Mouse (Mus musculus): ENCODE measurements at regions not wholly inside any gene's neighbourhood (a gene's known extent, or its start where the extent isn't known, plus 50 kb on each side); places are given as distances from the start of the nearest gene placed in this dataset.

- H3K27ac ChIP-seq (replicated peaks; ENCODE audit: low read depth, low read length), result no peak overlapping the region
- DNase-seq (ENCODE audit: low spot score) (no peak), ATAC-seq (replicated peaks; ENCODE audit: insufficient number of reproducible peaks, low FRiP score, low TSS enrichment, low read depth) (no peak)
- H3K4me2 ChIP-seq (ENCODE audit: low read depth, low read length), result no peak overlapping the region
- 84% methylated on average over 3 of the region's 3 CpGs for WGBS
- no peak overlapping the region for H3K4me3 ChIP-seq (ENCODE audit: low read depth, low read length)
- H3K27me3 ChIP-seq (ENCODE audit: control insufficient read depth, insufficient read depth, low read length), result no peaks in the 10 kb centered on the region
- H3K4me1 ChIP-seq (ENCODE audit: control insufficient read depth, insufficient read depth, low read length), result no peaks in the 10 kb centered on the region
- H3K9ac ChIP-seq (replicated peaks; ENCODE audit: low read length), result no peak overlapping the region
- H3K36me3 ChIP-seq (replicated peaks; ENCODE audit: control insufficient read depth, insufficient read depth, low read depth, low read length), result no peaks in the 10 kb centered on the region
- no peaks in the 10 kb centered on the region for H3K9me3 ChIP-seq (replicated peaks; ENCODE audit: control insufficient read depth, low read length)
Observed at GRCm38 (mm10) chr3:17318450-17318849, 629.8 kb upstream of the Cypt12 start.

- no peaks in the 10 kb centered on the region for H3K27me3 ChIP-seq (ENCODE audit: control insufficient read depth, insufficient read depth, low read length)
- no peaks in the 10 kb centered on the region for H3K9me3 ChIP-seq (replicated peaks; ENCODE audit: control insufficient read depth, low read length)
- 8% methylated on average over 9 of the region's 9 CpGs for WGBS
- peak; percentile 58 for DNase-seq (ENCODE audit: low spot score)
- H3K4me3 ChIP-seq (ENCODE audit: low read depth, low read length), result no peak overlapping the region
- ATAC-seq (replicated peaks; ENCODE audit: insufficient number of reproducible peaks, low FRiP score, low TSS enrichment, low read depth), result peak; percentile 73; the same call in 1 of the 2 replicates
- no peak overlapping the region for H3K9ac ChIP-seq (replicated peaks; ENCODE audit: low read length)
- H3K36me3 ChIP-seq (replicated peaks; ENCODE audit: control insufficient read depth, insufficient read depth, low read depth, low read length), result no peaks in the 10 kb centered on the region
- H3K4me1 ChIP-seq (ENCODE audit: control insufficient read depth, insufficient read depth, low read length), result no peaks in the 10 kb centered on the region
- H3K4me2 ChIP-seq (ENCODE audit: low read depth, low read length), result no peak overlapping the region
- no peak overlapping the region for H3K27ac ChIP-seq (replicated peaks; ENCODE audit: low read depth, low read length)
Observed at GRCm38 (mm10) chr3:17319213-17319612, 629.0 kb upstream of the Cypt12 start.

- Histone ChIP-seq H3K27ac (replicated peaks; ENCODE audit: low read depth, low read length) (no peak overlapping the region), H3K4me1 (ENCODE audit: control insufficient read depth, insufficient read depth, low read length) (no peaks in the 10 kb centered on the region), H3K9ac (replicated peaks; ENCODE audit: low read length) (no peak overlapping the region), H3K9me3 (replicated peaks; ENCODE audit: control insufficient read depth, low read length) (no peaks in the 10 kb centered on the region), H3K36me3 (replicated peaks; ENCODE audit: control insufficient read depth, insufficient read depth, low read depth, low read length) (no peaks in the 10 kb centered on the region), H3K27me3 (ENCODE audit: control insufficient read depth, insufficient read depth, low read length) (no peaks in the 10 kb centered on the region), H3K4me3 (ENCODE audit: low read depth, low read length) (no peak overlapping the region), H3K4me2 (ENCODE audit: low read depth, low read length) (no peak overlapping the region)
- no peak for ATAC-seq (replicated peaks; ENCODE audit: insufficient number of reproducible peaks, low FRiP score, low TSS enrichment, low read depth)
- no peak for DNase-seq (ENCODE audit: low spot score)
- 48% methylated on average over 5 of the region's 5 CpGs for WGBS
Observed at GRCm38 (mm10) chr3:17319931-17320330, 628.3 kb upstream of the Cypt12 start.

- Histone ChIP-seq H3K9ac (replicated peaks; ENCODE audit: low read length) (no peak overlapping the region), H3K4me2 (ENCODE audit: low read depth, low read length) (no peak overlapping the region), H3K27me3 (ENCODE audit: control insufficient read depth, insufficient read depth, low read length) (no peaks in the 10 kb centered on the region), H3K4me3 (ENCODE audit: low read depth, low read length) (no peak overlapping the region), H3K27ac (replicated peaks; ENCODE audit: low read depth, low read length) (no peak overlapping the region), H3K4me1 (ENCODE audit: control insufficient read depth, insufficient read depth, low read length) (no peaks in the 10 kb centered on the region), H3K9me3 (replicated peaks; ENCODE audit: control insufficient read depth, low read length) (no peaks in the 10 kb centered on the region), H3K36me3 (replicated peaks; ENCODE audit: control insufficient read depth, insufficient read depth, low read depth, low read length) (no peaks in the 10 kb centered on the region)
- WGBS, result 22% methylated on average over 2 of the region's 2 CpGs
- ATAC-seq (replicated peaks; ENCODE audit: insufficient number of reproducible peaks, low FRiP score, low TSS enrichment, low read depth), result no peak
- DNase-seq (ENCODE audit: low spot score), result peak; percentile 2
Observed at GRCm38 (mm10) chr3:17322266-17322665, 625.9 kb upstream of the Cypt12 start.

- no peak overlapping the region for H3K27ac ChIP-seq (replicated peaks; ENCODE audit: low read depth, low read length)
- no peak overlapping the region for H3K4me3 ChIP-seq (ENCODE audit: low read depth, low read length)
- no peaks in the 10 kb centered on the region for H3K27me3 ChIP-seq (ENCODE audit: control insufficient read depth, insufficient read depth, low read length)
- no peak overlapping the region for H3K9ac ChIP-seq (replicated peaks; ENCODE audit: low read length)
- H3K36me3 ChIP-seq (replicated peaks; ENCODE audit: control insufficient read depth, insufficient read depth, low read depth, low read length), result no peaks in the 10 kb centered on the region
- DNase-seq (ENCODE audit: low spot score) (no peak), ATAC-seq (replicated peaks; ENCODE audit: insufficient number of reproducible peaks, low FRiP score, low TSS enrichment, low read depth) (no peak)
- 57% methylated on average over 7 of the region's 7 CpGs for WGBS
- H3K4me1 ChIP-seq (ENCODE audit: control insufficient read depth, insufficient read depth, low read length), result no peaks in the 10 kb centered on the region
- no peaks in the 10 kb centered on the region for H3K9me3 ChIP-seq (replicated peaks; ENCODE audit: control insufficient read depth, low read length)
- H3K4me2 ChIP-seq (ENCODE audit: low read depth, low read length), result no peak overlapping the region
Observed at GRCm38 (mm10) chr3:17324816-17325215, 623.4 kb upstream of the Cypt12 start.

GRCm38 (mm10) chr3:17325821-17326220, 622.4 kb upstream of the Cypt12 start:
- ATAC-seq (replicated peaks; ENCODE audit: insufficient number of reproducible peaks, low FRiP score, low TSS enrichment, low read depth), result no peak
- no peak overlapping the region for H3K4me3 ChIP-seq (ENCODE audit: low read depth, low read length)
- H3K4me1 ChIP-seq (ENCODE audit: control insufficient read depth, insufficient read depth, low read length), result no peaks in the 10 kb centered on the region
- no peak overlapping the region for H3K27ac ChIP-seq (replicated peaks; ENCODE audit: low read depth, low read length)
- no peaks in the 10 kb centered on the region for H3K9me3 ChIP-seq (replicated peaks; ENCODE audit: control insufficient read depth, low read length)
- no peak overlapping the region for H3K4me2 ChIP-seq (ENCODE audit: low read depth, low read length)
- no peak overlapping the region for H3K9ac ChIP-seq (replicated peaks; ENCODE audit: low read length)
- no peaks in the 10 kb centered on the region for H3K27me3 ChIP-seq (ENCODE audit: control insufficient read depth, insufficient read depth, low read length)
- H3K36me3 ChIP-seq (replicated peaks; ENCODE audit: control insufficient read depth, insufficient read depth, low read depth, low read length), result no peaks in the 10 kb centered on the region
- no peak for DNase-seq (ENCODE audit: low spot score)
- WGBS, result 82% methylated on average over 2 of the region's 2 CpGs

- no peaks in the 10 kb centered on the region for H3K27me3 ChIP-seq (ENCODE audit: control insufficient read depth, insufficient read depth, low read length)
- H3K4me2 ChIP-seq (ENCODE audit: low read depth, low read length), result no peak overlapping the region
- no peaks in the 10 kb centered on the region for H3K36me3 ChIP-seq (replicated peaks; ENCODE audit: control insufficient read depth, insufficient read depth, low read depth, low read length)
- no peaks in the 10 kb centered on the region for H3K4me1 ChIP-seq (ENCODE audit: control insufficient read depth, insufficient read depth, low read length)
- no peak for ATAC-seq (replicated peaks; ENCODE audit: insufficient number of reproducible peaks, low FRiP score, low TSS enrichment, low read depth)
- no peak for DNase-seq (ENCODE audit: low spot score)
- no peak overlapping the region for H3K9ac ChIP-seq (replicated peaks; ENCODE audit: low read length)
- no peaks in the 10 kb centered on the region for H3K9me3 ChIP-seq (replicated peaks; ENCODE audit: control insufficient read depth, low read length)
- no peak overlapping the region for H3K27ac ChIP-seq (replicated peaks; ENCODE audit: low read depth, low read length)
- 84% methylated on average over 8 of the region's 8 CpGs for WGBS
- no peak overlapping the region for H3K4me3 ChIP-seq (ENCODE audit: low read depth, low read length)
Observed at GRCm38 (mm10) chr3:17326292-17326691, 621.9 kb upstream of the Cypt12 start.

- Histone ChIP-seq H3K4me3 (ENCODE audit: low read depth, low read length) (no peak overlapping the region), H3K9me3 (replicated peaks; ENCODE audit: control insufficient read depth, low read length) (no peaks in the 10 kb centered on the region), H3K27ac (replicated peaks; ENCODE audit: low read depth, low read length) (no peak overlapping the region), H3K36me3 (replicated peaks; ENCODE audit: control insufficient read depth, insufficient read depth, low read depth, low read length) (no peaks in the 10 kb centered on the region), H3K9ac (replicated peaks; ENCODE audit: low read length) (no peak overlapping the region), H3K4me1 (ENCODE audit: control insufficient read depth, insufficient read depth, low read length) (no peaks in the 10 kb centered on the region), H3K27me3 (ENCODE audit: control insufficient read depth, insufficient read depth, low read length) (no peaks in the 10 kb centered on the region), H3K4me2 (ENCODE audit: low read depth, low read length) (no peak overlapping the region)
- 91% methylated on average over 4 of the region's 4 CpGs for WGBS
- no peak for ATAC-seq (replicated peaks; ENCODE audit: insufficient number of reproducible peaks, low FRiP score, low TSS enrichment, low read depth)
- no peak for DNase-seq (ENCODE audit: low spot score)
Observed at GRCm38 (mm10) chr3:17326774-17327173, 621.4 kb upstream of the Cypt12 start.

Data from embryonic facial prominence, embryonic 11.5 days (tissue).